10 mouse cellular contexts compared by ENCODE assay signal in genomic region chr9:114921352-114922081, GRCm38 (mm10). TPM values are rescaled to one million over a fixed set of nuclear protein-coding genes. Genes with fewer than 3 reads are reported as not detected.
DNase-seq lines count a peak whose midpoint lies in the region; ATAC-seq lines count a peak whose summit lies in the region.
"Had no signal": no experiment of that assay in that cellular context is flagged by ENCODE, and none has a peak within 500 bp of the region (broad histone marks: within the 10 kb centered on the region; RNA-seq: fewer than 3 reads in every experiment).

No protein-coding gene starts in this region.

- peaks cover 20% of the 10 kb centered on the region for H3K36me3 ChIP-seq in kidney, embryonic 15.5 days

- no peak for ATAC-seq in kidney, embryonic 15.5 days (replicated peaks; ENCODE audit: low FRiP score)
- ATAC-seq: midbrain, embryonic 15.5 days had no signal

- no peak overlapping the region for H3K27ac ChIP-seq in kidney, embryonic 15.5 days
- H3K27ac ChIP-seq: midbrain, embryonic 15.5 days had no signal

- H3K4me2 ChIP-seq in kidney, embryonic 15.5 days = no peak overlapping the region
- H3K4me2 ChIP-seq: midbrain, embryonic 15.5 days had no signal

- no peaks in the 10 kb centered on the region for H3K9me3 ChIP-seq in kidney, embryonic 15.5 days (replicated peaks)
- H3K9me3 ChIP-seq: midbrain, embryonic 15.5 days had no signal

- intact Hi-C loops in heart, postnatal 25 days (cut with DNase I) = no loop called here
- intact Hi-C loops in left cerebral cortex, postnatal 14 days (cut with DNase I) = no loop called here

- no peak overlapping the region for H3K4me3 ChIP-seq in kidney, embryonic 15.5 days (replicated peaks)
- H3K4me3 ChIP-seq: midbrain, embryonic 15.5 days had no signal

- no peaks in the 10 kb centered on the region for H3K27me3 ChIP-seq in kidney, embryonic 15.5 days
- H3K27me3 ChIP-seq: midbrain, embryonic 15.5 days had no signal

- H3K4me1 ChIP-seq in kidney, embryonic 15.5 days = peaks cover 27% of the 10 kb centered on the region

- DNase-seq in adrenal gland, postnatal 14 days = peak; percentile 39
- no peak for DNase-seq in adrenal gland, adult (ENCODE audit: inconsistent age in 2 of 2, low spot score in 1 of 2)
- DNase-seq in kidney, postnatal 25 days = peak; percentile 46 to 59
- DNase-seq in brain, adult 2 months (ENCODE audit: low read depth, low spot score) = peak; percentile 40
- DNase-seq in heart, postnatal 25 days (ENCODE audit: low spot score) = peak; percentile 12
- no peak for DNase-seq in left cerebral cortex, postnatal 14 days (ENCODE audit: low spot score in 2 of 2)
- DNase-seq in frontal cortex, postnatal 25 days (ENCODE audit: low spot score in 2 of 2) = no peak
- DNase-seq: retina, postnatal 1 day had no signal

- no peak overlapping the region for H3K9ac ChIP-seq in kidney, embryonic 15.5 days
- H3K9ac ChIP-seq: midbrain, embryonic 15.5 days had no signal

- 96% methylated on average over 2 of the region's 2 CpGs for WGBS in kidney, embryonic 15.5 days

RNA-seq across cellular contexts. Expression of gene Gpd1l, which starts 12.3 kb away (rescaled TPM):
- total RNA-seq in adrenal gland, postnatal 14 days (2021) = 27.2 and 28.3 TPM in 2 replicates
- 19.5 and 20.1 TPM in 2 replicates for polyA plus RNA-seq in kidney, embryonic 15.5 days (2015; fragmentation: Nextera tagmentation; extraction: Ambion mirVana)
- total RNA-seq in heart, postnatal 25 days (2021) = 10 to 100 TPM; 42.1 to 45.1 TPM
- total RNA-seq in left cerebral cortex, postnatal 14 days (2021) = 10 to 100 TPM; 96.1 to 96.2 TPM

RNA-seq across cellular contexts. Expression of gene Osbpl10, which starts 56.9 kb away (rescaled TPM):
- total RNA-seq in adrenal gland, postnatal 14 days (2021) = 6.8 and 8.6 TPM in 2 replicates
- polyA plus RNA-seq in kidney, embryonic 15.5 days (2015; fragmentation: Nextera tagmentation; extraction: Ambion mirVana) = 2.3 and 3.1 TPM in 2 replicates
- 1 to 10 TPM; 3.4 to 3.5 TPM for total RNA-seq in heart, postnatal 25 days (2021)
- total RNA-seq in left cerebral cortex, postnatal 14 days (2021) = 10 to 100 TPM; 56.5 to 57.6 TPM

Comparison
In these comparisons a context has a peak if more than half of its experiments do, and no peak if none do; other contexts are left out.
1. DNase-seq: peak in adrenal gland, postnatal 14 days (single experiment), kidney, postnatal 25 days (2 of 2), brain, adult 2 months (single experiment) and heart, postnatal 25 days (single experiment); none in adrenal gland, adult (0 of 2), left cerebral cortex, postnatal 14 days (0 of 2) and frontal cortex, postnatal 25 days (0 of 2).